Mouse (Mus musculus): Measurements from ENCODE around the gene Mobp.

DNA sequence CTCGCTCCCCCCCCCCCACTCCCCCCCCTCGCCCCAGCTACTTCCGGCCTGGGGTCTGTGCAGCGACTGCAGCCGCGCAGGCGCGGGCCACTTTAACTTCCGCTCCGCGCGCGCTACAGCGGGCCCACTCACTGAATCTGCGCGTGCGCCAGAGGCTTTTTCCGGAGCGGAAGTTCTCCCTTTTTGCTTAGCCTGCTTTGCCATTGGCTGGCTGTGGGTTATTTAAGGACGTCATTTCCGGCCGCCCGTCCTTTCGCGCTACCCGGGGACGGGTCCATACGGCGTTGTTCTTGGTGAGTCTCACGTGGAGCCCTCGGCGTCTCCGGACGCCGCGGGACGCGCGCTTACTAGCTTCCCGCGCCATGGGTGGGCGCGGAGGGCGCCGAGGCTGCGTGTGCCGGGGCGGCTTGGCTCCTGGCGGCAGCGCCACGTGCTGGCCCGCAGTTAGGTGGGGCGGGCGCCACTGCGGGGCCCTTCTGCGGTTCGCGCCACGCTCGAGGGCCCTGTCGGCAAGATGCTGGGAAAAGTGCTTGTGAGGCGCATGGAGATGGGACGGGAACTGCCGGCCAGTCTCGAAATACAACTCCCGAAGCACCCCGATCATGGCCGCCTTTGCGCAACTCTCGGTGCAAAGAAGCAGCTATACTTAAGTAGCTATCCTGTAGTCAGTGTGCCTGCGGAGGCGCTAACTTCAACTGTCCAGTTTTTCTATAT is 21.8 kb upstream of the Mobp start, which contains the start of gene Rpsa:
- TF ChIP-seq E2F4 (IDR thresholded peaks at IDR 0.05; ENCODE audit: insufficient read depth) (peak; percentile 19), POLR2A (IDR thresholded peaks at IDR 0.05; ENCODE audit: insufficient read length, low read depth) (peak; percentile 67), POLR2AphosphoS2 (IDR thresholded peaks at IDR 0.05; ENCODE audit: insufficient read length, low read depth) (peak; percentile 77), MAX (IDR thresholded peaks at IDR 0.05; ENCODE audit: low read depth) (no peak), TCF12 (IDR thresholded peaks at IDR 0.05; ENCODE audit: insufficient read depth, poor library complexity, severe bottlenecking) (no peak), TCF3 (IDR thresholded peaks at IDR 0.05; ENCODE audit: insufficient read length, low read depth) (no peak), MYOD1 (IDR thresholded peaks at IDR 0.05; ENCODE audit: control insufficient read depth in 1 of 3, insufficient read length in 2 of 3, low read depth in 2 of 3) (no peak)

Measured in myocyte (in vitro differentiated cells).